Mouse (Mus musculus): ENCODE data around the gene Ahr.
A peak's percentile ranks its signal among the peaks of the same experiment; 100 is the strongest.

Ahr gene

GRCm38 (mm10) chr12:35534754-35535236 lies at the start of gene Ahr:
Ahr (minus strand) TSS chr12:35535038.
- DNase-seq (ENCODE audit: low spot score), result peak; percentile 65

- no peak for DNase-seq (ENCODE audit: low spot score)
Measured at GRCm38 (mm10) chr12:35578826-35579225, 44.0 kb upstream of the Ahr start.

GRCm38 (mm10) chr12:35576107-35576506 lies 41.3 kb upstream of the Ahr start:
- no peak for DNase-seq (ENCODE audit: low spot score)

- DNase-seq (ENCODE audit: low spot score), result no peak
Measured at GRCm38 (mm10) chr12:35573713-35574112, 38.9 kb upstream of the Ahr start.

- DNase-seq (ENCODE audit: low spot score), result no peak
Measured at GRCm38 (mm10) chr12:35562826-35563225, 28.0 kb upstream of the Ahr start.

GRCm38 (mm10) chr12:35558868-35559267 lies 24.0 kb upstream of the Ahr start:
- DNase-seq (ENCODE audit: low spot score), result no peak

- DNase-seq (ENCODE audit: low spot score), result no peak
Measured at GRCm38 (mm10) chr12:35555925-35556324, 21.1 kb upstream of the Ahr start.

- no peak for DNase-seq (ENCODE audit: low spot score)
Measured at GRCm38 (mm10) chr12:35554309-35554708, 19.5 kb upstream of the Ahr start.

GRCm38 (mm10) chr12:35553174-35553573 lies 18.3 kb upstream of the Ahr start:
- DNase-seq (ENCODE audit: low spot score), result no peak

- no peak for DNase-seq (ENCODE audit: low spot score)
Measured at GRCm38 (mm10) chr12:35550299-35550698, 15.5 kb upstream of the Ahr start.

GRCm38 (mm10) chr12:35542836-35543235 lies 8.0 kb upstream of the Ahr start:
- DNase-seq (ENCODE audit: low spot score), result no peak

- no peak for DNase-seq (ENCODE audit: low spot score)
Measured at GRCm38 (mm10) chr12:35538843-35539242, 4.0 kb upstream of the Ahr start.

- no peak for DNase-seq (ENCODE audit: low spot score)
Measured at GRCm38 (mm10) chr12:35534114-35534753, 604 bp downstream of the Ahr start.

- no peak for DNase-seq (ENCODE audit: low spot score)
Measured at GRCm38 (mm10) chr12:35533748-35534113, 1.1 kb downstream of the Ahr start.

- no peak for DNase-seq (ENCODE audit: low spot score)
Measured at GRCm38 (mm10) chr12:35533133-35533532, 1.7 kb downstream of the Ahr start.

GRCm38 (mm10) chr12:35532151-35532550 lies 2.7 kb downstream of the Ahr start:
- peak; percentile 29 for DNase-seq (ENCODE audit: low spot score)

GRCm38 (mm10) chr12:35530587-35530986 lies 4.3 kb downstream of the Ahr start:
- DNase-seq (ENCODE audit: low spot score), result no peak

- DNase-seq (ENCODE audit: low spot score), result no peak
Measured at GRCm38 (mm10) chr12:35527429-35527828, 7.4 kb downstream of the Ahr start.

- no peak for DNase-seq (ENCODE audit: low spot score)
Measured at GRCm38 (mm10) chr12:35522585-35523103, 12.2 kb downstream of the Ahr start.

- DNase-seq (ENCODE audit: low spot score), result no peak
Measured at GRCm38 (mm10) chr12:35515621-35516020, 19.2 kb downstream of the Ahr start.

GRCm38 (mm10) chr12:35514671-35515070 lies 20.2 kb downstream of the Ahr start:
- DNase-seq (ENCODE audit: low spot score), result no peak

- no peak for DNase-seq (ENCODE audit: low spot score)
Measured at GRCm38 (mm10) chr12:35510711-35511110, 24.1 kb downstream of the Ahr start.

GRCm38 (mm10) chr12:35506383-35506782 lies 28.5 kb downstream of the Ahr start:
- no peak for DNase-seq (ENCODE audit: low spot score)

- DNase-seq (ENCODE audit: low spot score), result no peak
Measured at GRCm38 (mm10) chr12:35504081-35504480, 30.8 kb downstream of the Ahr start.

Data from ovary, postnatal 10 days (tissue).